Mouse (Mus musculus) adrenal gland, adult 18-20 months (tissue): ENCODE results near the gene Ap1s3. TPM values are rescaled to one million over a fixed set of nuclear protein-coding genes. Genes with fewer than 3 reads are reported as not detected.

Experiments used
- DNase-seq, 2 experiments: peaks; one replicate each; pipeline ENCODE4 v3.0.0; 2021 to 2022; ENCODE audit warnings: low spot score in 2 of 2
- long read RNA-seq, 2 experiments: library from polyadenylated mRNA; stranded (forward); transcript quantifications; one replicate each; pipeline ENCODE4 v2.0.0; 2021
- total RNA-seq, 2 experiments: library from RNA; stranded (reverse); gene quantifications; 1 replicate in 1 of 2; 2 replicates in 1 of 2; pipeline ENCODE4 v1.2.3; 2021

Gene Ap1s3
- total RNA-seq = 1 to 10 TPM; 1.1 to 1.4 TPM
- long read RNA-seq, experiment 1 = 0 reads
- long read RNA-seq, experiment 2 = 0 reads

DNA sequence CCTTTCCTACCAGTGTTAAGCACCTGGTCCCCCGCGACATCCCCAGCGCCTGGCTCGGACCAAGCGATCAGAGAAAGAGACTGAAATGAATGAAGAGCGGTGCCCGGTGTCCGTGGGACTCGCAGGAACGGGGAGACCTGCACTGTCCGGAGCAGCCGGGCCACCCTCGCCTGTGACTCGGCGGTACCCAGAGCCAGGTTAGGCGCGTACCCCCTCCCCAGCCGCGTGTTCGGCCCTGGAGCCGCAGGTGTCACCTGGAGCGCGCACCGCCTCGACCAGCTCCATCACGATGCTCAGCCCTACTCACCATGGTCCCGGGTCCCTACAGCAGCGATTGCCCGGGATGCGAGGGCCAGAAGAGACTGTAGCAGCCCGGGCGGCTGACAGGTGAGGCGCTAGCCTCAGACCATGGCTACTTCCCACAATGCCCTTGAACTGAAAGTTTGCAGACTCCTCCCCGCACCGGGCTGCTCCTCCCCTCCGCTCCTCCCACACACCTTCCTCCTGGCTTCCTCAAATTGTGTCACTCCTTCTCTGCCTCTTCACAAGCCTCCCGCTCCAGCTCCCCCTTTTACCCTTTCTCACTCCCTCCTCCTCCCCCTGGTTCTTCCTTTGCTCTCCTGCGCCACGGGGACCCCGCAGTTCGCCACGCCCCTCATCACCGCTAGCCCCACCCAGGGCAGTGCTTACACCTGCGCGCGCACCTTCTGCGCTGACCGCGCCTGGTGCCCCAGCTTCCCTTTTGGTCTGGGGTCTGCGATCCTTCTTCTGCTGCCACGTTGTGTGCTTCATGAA lies at the start of gene Ap1s3:
Gene Ap1s3, minus strand, starts transcription at position 430 of the 795 bp plus-strand sequence.
- peak; percentile 13 to 28 for DNase-seq

- DNase-seq = no peak
Measured at GRCm38 (mm10) chr1:79714152-79714923, 42.6 kb upstream of the Ap1s3 start.

- no peak for DNase-seq
Measured at GRCm38 (mm10) chr1:79713081-79713480, 41.3 kb upstream of the Ap1s3 start.

GRCm38 (mm10) chr1:79711147-79712126 lies 39.7 kb upstream of the Ap1s3 start:
- no peak for DNase-seq

- DNase-seq = no peak
Measured at GRCm38 (mm10) chr1:79710678-79711077, 38.9 kb upstream of the Ap1s3 start.

DNA sequence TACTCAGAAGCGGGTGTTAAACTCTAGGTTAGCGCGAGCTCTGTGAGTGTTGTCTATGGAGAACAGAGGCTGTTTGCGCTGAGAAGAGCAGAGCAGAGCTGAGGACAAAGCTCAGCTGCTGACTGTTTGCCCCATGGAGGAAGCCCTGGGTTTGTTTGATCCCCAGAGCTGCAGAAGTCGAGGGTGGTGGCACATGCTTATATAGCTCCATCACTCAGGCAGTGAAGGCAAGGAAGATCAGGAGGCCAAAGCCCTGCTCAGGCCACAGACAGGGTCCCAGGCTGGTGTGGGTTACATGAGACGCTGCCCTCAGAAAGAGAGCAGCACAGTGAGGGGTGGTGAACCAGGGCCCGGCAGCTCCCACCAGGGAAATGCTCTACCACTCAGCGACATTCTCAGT lies 38.4 kb upstream of the Ap1s3 start:
- no peak for DNase-seq

DNA sequence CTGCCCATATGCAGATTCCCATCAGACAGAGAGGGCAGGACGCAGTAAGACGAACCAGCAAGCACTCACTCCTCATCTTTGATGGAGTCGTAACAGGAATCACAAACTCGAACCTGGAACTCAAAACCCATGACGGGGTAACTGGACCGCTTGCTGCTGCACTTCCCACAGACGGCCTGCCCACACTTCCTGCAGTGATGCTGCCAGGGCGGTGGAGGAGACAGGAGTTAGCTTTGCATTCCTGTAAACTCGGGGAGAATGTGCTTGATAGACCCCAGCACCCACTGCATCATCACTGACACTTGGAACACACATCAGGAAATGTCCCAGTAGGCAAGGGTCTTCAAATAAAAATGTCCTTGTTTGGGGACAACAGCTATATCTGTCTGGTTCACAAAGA lies 35.6 kb upstream of the Ap1s3 start:
- no peak for DNase-seq

DNA sequence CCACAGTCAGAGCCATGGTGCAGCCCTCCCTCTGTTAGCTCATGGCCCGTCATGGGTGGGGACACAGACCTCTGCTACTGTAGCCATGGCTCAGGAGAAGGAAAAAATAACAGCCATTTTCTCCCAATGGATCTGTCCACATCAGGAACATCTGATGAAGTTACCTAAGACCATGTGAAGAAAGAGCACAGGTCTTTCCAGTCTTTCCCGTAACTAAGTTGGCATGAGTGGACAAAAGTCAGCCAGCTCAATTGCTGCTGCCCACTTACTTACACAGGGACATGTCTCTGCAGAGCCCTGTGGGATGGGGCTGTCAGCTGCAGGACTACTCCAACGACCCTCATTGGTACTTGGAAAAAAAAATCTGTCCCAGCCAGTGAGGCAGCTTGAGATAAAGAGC lies 34.9 kb upstream of the Ap1s3 start:
- DNase-seq = no peak

GRCm38 (mm10) chr1:79704672-79705071 lies 32.9 kb upstream of the Ap1s3 start:
- no peak for DNase-seq

DNA sequence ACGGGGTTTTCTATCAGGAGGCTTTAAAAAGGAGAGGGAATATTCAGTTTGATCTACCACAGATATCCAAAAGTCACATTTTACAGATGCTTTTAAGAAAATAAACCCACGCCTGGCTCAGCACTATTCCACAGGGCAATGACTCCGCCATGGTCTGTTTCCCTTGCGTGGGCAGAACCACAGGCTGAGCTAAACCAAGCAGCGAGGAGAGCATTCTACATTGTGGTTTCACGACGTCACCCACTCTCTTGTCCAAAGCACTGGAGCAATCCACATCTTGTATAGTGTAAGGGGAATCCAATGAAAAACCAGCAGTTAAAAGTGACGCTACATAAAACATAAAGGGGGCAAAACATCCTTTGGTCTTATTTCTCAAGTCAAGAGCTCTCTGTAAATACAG lies 31.7 kb upstream of the Ap1s3 start:
- no peak for DNase-seq

DNA sequence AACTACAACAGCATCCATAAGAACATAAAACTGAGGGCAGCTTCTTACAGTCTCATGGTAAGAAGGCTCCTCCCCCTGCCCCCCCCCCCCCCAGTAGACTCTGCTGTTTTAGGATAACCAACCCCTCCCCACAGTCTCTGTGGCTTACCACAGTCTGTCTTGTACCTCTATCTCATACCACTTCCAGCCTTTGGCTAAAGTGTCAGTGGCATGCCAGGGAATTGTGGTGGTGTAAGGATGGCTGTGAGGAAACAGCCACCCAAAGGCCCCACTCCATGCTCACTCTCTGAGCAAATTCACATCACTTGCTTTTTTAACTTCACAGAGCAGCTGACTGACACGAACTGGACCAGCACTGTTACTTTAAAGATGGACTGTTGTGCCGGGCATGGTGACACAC lies 26.7 kb upstream of the Ap1s3 start:
- no peak for DNase-seq

- no peak for DNase-seq
Measured at GRCm38 (mm10) chr1:79697382-79697781, 25.6 kb upstream of the Ap1s3 start.

- no peak for DNase-seq
Measured at GRCm38 (mm10) chr1:79696933-79697332, 25.2 kb upstream of the Ap1s3 start.

- no peak for DNase-seq
Measured at GRCm38 (mm10) chr1:79692482-79692881, 20.7 kb upstream of the Ap1s3 start.

DNA sequence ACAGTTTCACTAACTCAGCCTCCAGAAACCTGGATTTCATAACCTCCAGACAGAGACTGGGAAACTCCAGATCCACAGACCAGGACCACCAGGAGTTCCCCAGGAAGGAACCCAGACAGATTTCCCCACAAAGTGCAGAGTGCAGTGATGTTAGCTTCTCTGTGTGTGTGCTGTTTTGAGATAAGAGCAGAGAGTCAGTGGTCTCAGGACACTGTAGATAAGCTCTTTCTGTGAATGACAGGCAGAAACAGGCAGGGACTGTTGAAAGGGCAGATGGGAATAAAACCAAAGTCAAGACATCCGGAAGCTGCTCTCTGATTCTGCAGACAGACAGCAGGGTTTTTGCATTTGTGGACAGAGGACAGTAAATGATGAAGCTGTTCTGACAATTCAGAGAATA lies 15.5 kb upstream of the Ap1s3 start:
- DNase-seq = no peak

GRCm38 (mm10) chr1:79684027-79684426 lies 12.3 kb upstream of the Ap1s3 start:
- no peak for DNase-seq

- no peak for DNase-seq
Measured at GRCm38 (mm10) chr1:79682936-79683335, 11.2 kb upstream of the Ap1s3 start.

GRCm38 (mm10) chr1:79680777-79681176 lies 9.0 kb upstream of the Ap1s3 start:
- no peak for DNase-seq

DNA sequence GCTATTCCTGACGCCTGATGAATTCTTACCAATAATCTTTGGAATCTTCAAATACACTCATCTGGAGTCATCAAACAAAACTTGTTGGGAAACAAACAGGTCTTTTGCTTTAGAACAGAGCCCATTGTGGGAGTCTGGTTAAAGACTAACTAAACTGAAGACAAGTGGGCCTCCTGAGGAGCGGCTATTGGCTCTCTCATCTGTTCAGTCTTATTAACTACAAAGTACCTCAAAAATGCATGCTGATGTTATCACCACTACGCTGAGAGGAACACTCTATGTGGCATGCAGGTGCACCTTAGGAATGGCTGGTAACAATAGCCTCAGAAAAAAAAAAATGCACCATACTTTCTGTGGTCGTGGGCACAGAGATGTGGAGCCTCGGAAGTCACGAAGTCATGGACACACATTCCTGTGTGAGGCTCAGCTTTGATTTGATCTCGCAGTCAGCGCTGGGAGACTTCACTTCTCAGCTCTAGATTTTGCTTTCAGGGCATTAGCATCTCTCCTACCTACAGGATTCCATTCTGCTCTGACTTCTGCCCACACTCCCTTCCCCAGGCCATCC lies 6.4 kb upstream of the Ap1s3 start:
- DNase-seq = no peak

GRCm38 (mm10) chr1:79675716-79676115 lies 3.9 kb upstream of the Ap1s3 start:
- DNase-seq = no peak

GRCm38 (mm10) chr1:79671196-79671542 lies 603 bp downstream of the Ap1s3 start:
- DNase-seq = no peak
